Mouse (Mus musculus): ENCODE measurements around the gene Polr2g. TPM values are rescaled to one million over a fixed set of nuclear protein-coding genes. Genes with fewer than 3 reads are reported as not detected.
A peak's percentile ranks its signal among the peaks of the same experiment; 100 is the strongest.

Polr2g gene
- polyA plus RNA-seq, 1 experiment, result 77.1 TPM

DNA sequence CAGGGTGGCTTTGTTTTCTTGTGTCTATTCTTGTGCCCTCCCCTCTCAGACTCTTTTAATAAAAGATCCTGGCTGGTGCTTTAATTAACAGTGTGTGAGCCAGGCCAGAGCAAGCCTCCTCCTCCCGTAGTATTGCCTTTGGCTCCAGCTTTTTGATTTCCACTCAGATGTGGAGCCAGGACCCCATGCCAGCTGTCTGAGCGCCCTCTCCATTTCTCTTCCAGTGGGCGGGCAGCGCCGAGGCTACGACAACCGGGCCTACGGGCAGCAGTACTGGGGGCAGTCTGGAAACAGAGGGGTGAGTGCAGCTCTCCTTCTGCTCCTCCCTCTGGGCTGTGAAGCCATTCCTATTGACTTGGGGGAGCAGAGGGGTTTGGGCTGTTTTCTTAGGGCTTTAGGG lies 32.3 kb upstream of the Polr2g start:
- H3K27ac ChIP-seq (ENCODE audit: control insufficient read depth, insufficient read depth, low read length), result no peak overlapping the region
- TF ChIP-seq POLR2A (IDR thresholded peaks at IDR 0.05; ENCODE audit: control insufficient read depth, extremely low read depth, insufficient read depth, low read length, poor library complexity), result no peak
- no peak for TF ChIP-seq CTCF (IDR thresholded peaks at IDR 0.05; ENCODE audit: borderline replicate concordance, control insufficient read depth, extremely low read depth, insufficient read depth, low read length, poor library complexity)
- no peak overlapping the region for H3K4me3 ChIP-seq (ENCODE audit: control insufficient read depth, insufficient read depth, low read length)
- no peak for DNase-seq
- H3K4me1 ChIP-seq (replicated peaks; ENCODE audit: control insufficient read depth, insufficient read depth, low read length), result no peaks in the 10 kb centered on the region
- peaks cover 88% of the 10 kb centered on the region for H3K36me3 ChIP-seq (ENCODE audit: control insufficient read depth, insufficient read depth, low read length)
- WGBS, result 98% methylated on average over 8 of the region's 8 CpGs
- H3K27me3 ChIP-seq (ENCODE audit: control insufficient read depth, insufficient read depth, low read length), result no peaks in the 10 kb centered on the region

DNA sequence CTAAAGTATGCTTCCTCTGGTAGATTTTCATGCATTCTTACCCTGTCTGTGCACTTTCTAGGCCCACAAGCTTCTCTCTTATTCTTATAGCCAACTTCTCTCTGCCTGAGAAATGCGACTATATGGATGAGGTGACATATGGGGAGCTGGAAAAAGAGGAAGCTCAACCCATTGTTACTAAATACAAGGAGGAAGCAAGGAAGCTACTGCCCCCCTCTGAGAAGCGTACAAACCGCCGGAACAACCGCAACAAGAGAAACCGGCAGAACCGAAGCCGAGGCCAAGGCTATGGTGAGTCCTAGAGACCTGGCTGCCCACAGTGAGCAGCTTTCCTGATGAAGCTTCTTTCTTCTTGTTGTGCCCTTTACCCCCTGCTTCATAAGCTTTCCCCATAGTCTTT lies 31.3 kb upstream of the Polr2g start, which contains the start of gene AC129217.1:
Gene AC129217.1 (plus strand): TSS at position 114 of the 400 bp plus-strand sequence.
- TF ChIP-seq POLR2A (IDR thresholded peaks at IDR 0.05; ENCODE audit: control insufficient read depth, extremely low read depth, insufficient read depth, low read length, poor library complexity) (no peak), CTCF (IDR thresholded peaks at IDR 0.05; ENCODE audit: borderline replicate concordance, control insufficient read depth, extremely low read depth, insufficient read depth, low read length, poor library complexity) (no peak)
- no peak for DNase-seq
- H3K4me1 ChIP-seq (replicated peaks; ENCODE audit: control insufficient read depth, insufficient read depth, low read length), result no peaks in the 10 kb centered on the region
- 61% methylated on average over 8 of the region's 8 CpGs for WGBS
- peaks cover 97% of the 10 kb centered on the region for H3K36me3 ChIP-seq (ENCODE audit: control insufficient read depth, insufficient read depth, low read length)
- H3K27me3 ChIP-seq (ENCODE audit: control insufficient read depth, insufficient read depth, low read length), result no peaks in the 10 kb centered on the region
- no peak within 1 kb of the TSS for H3K4me3 ChIP-seq (ENCODE audit: control insufficient read depth, insufficient read depth, low read length)
- no peak within 1 kb of the TSS for H3K27ac ChIP-seq (ENCODE audit: control insufficient read depth, insufficient read depth, low read length)

DNA sequence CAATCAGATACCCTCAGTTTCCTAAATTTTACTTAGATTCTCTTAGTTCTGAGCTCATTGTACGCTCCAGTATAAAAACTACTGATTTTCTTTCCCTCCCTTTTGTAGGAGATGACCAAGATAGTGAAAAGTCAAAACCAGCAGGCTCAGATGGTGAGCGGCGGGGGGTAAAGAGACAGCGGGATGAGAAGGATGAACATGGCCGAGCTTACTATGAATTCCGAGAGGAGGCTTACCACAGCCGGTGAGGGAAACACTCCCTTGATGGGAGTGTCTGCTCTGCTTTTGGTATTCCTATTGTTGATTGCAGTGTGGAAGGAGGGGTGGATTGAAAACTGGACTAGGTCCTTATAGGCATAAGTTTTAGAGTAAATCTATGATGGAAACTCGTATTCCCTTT lies 24.3 kb upstream of the Polr2g start:
- no peak for DNase-seq
- TF ChIP-seq POLR2A (IDR thresholded peaks at IDR 0.05; ENCODE audit: control insufficient read depth, extremely low read depth, insufficient read depth, low read length, poor library complexity), result no peak
- no peak for TF ChIP-seq CTCF (IDR thresholded peaks at IDR 0.05; ENCODE audit: borderline replicate concordance, control insufficient read depth, extremely low read depth, insufficient read depth, low read length, poor library complexity)
- Histone ChIP-seq H3K27me3 (ENCODE audit: control insufficient read depth, insufficient read depth, low read length) (no peaks in the 10 kb centered on the region), H3K4me1 (replicated peaks; ENCODE audit: control insufficient read depth, insufficient read depth, low read length) (peaks cover 8% of the 10 kb centered on the region), H3K4me3 (ENCODE audit: control insufficient read depth, insufficient read depth, low read length) (no peak overlapping the region), H3K36me3 (ENCODE audit: control insufficient read depth, insufficient read depth, low read length) (peaks cover 48% of the 10 kb centered on the region), H3K27ac (ENCODE audit: control insufficient read depth, insufficient read depth, low read length) (no peak overlapping the region)
- 97% methylated on average over 8 of the region's 8 CpGs for WGBS

DNA sequence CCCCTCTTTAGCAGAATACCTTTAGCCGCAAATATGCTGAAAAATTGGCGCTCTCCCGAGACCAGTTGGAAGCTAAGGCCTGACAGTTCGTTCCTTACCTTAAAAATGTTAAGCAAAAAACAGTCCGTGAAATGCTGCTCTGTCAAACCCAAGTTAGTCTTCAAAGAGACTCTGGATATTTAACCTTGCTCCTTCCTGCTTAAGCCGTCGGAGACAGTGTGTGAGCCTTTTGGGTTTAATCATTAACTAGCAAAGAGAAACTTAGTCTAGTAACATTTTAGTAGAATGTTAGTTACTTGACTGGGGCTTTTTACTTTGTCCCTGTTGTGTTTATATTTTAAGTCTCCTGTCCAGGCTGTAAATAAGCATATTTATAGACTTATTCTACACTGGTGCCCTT lies 22.8 kb upstream of the Polr2g start:
- Histone ChIP-seq H3K36me3 (ENCODE audit: control insufficient read depth, insufficient read depth, low read length) (peaks cover 32% of the 10 kb centered on the region), H3K4me1 (replicated peaks; ENCODE audit: control insufficient read depth, insufficient read depth, low read length) (peaks cover 9% of the 10 kb centered on the region), H3K4me3 (ENCODE audit: control insufficient read depth, insufficient read depth, low read length) (peak overlapping the region; percentile 62), H3K27ac (ENCODE audit: control insufficient read depth, insufficient read depth, low read length) (no peak overlapping the region; the same call in 1 of the 2 replicates), H3K27me3 (ENCODE audit: control insufficient read depth, insufficient read depth, low read length) (no peaks in the 10 kb centered on the region)
- DNase-seq, result no peak
- TF ChIP-seq POLR2A (IDR thresholded peaks at IDR 0.05; ENCODE audit: control insufficient read depth, extremely low read depth, insufficient read depth, low read length, poor library complexity), result no peak
- no peak for TF ChIP-seq CTCF (IDR thresholded peaks at IDR 0.05; ENCODE audit: borderline replicate concordance, control insufficient read depth, extremely low read depth, insufficient read depth, low read length, poor library complexity)
- under 1% methylated on average over 7 of the region's 7 CpGs for WGBS

DNA sequence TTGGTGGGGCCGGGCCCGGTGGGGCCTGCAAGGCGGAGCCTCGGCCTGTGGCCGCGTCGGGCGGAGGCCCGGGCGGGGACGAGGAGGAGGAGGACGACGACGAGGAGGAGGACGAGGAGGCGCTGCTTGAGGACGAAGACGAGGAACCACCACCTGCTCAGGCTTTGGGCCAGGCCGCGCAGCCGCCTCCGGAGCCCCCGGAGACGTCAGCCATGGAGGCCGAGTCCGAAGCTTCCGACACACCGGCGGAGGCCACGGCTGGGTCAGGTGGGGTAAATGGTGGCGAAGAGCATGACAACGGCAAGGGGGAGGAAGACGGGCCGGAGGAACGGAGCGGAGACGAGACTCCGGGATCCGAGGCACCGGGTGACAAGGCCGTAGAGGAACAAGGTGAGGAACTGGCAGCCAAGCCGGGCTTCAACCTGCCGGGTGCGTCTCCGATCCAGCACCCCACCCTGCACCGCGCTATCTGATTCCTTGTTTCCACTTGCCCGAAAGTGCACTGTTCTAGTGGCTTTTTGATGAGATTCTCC lies 22.1 kb upstream of the Polr2g start:
- Histone ChIP-seq H3K4me1 (replicated peaks; ENCODE audit: control insufficient read depth, insufficient read depth, low read length) (peaks cover 9% of the 10 kb centered on the region), H3K27ac (ENCODE audit: control insufficient read depth, insufficient read depth, low read length) (peak overlapping the region; percentile 78), H3K27me3 (ENCODE audit: control insufficient read depth, insufficient read depth, low read length) (no peaks in the 10 kb centered on the region), H3K36me3 (ENCODE audit: control insufficient read depth, insufficient read depth, low read length) (peaks cover 26% of the 10 kb centered on the region), H3K4me3 (ENCODE audit: control insufficient read depth, insufficient read depth, low read length) (peak overlapping the region; percentile 62)
- under 1% methylated on average over 48 of the region's 48 CpGs for WGBS
- TF ChIP-seq CTCF (IDR thresholded peaks at IDR 0.05; ENCODE audit: borderline replicate concordance, control insufficient read depth, extremely low read depth, insufficient read depth, low read length, poor library complexity) (no peak), POLR2A (IDR thresholded peaks at IDR 0.05; ENCODE audit: control insufficient read depth, extremely low read depth, insufficient read depth, low read length, poor library complexity) (no peak)
- no peak for DNase-seq

DNA sequence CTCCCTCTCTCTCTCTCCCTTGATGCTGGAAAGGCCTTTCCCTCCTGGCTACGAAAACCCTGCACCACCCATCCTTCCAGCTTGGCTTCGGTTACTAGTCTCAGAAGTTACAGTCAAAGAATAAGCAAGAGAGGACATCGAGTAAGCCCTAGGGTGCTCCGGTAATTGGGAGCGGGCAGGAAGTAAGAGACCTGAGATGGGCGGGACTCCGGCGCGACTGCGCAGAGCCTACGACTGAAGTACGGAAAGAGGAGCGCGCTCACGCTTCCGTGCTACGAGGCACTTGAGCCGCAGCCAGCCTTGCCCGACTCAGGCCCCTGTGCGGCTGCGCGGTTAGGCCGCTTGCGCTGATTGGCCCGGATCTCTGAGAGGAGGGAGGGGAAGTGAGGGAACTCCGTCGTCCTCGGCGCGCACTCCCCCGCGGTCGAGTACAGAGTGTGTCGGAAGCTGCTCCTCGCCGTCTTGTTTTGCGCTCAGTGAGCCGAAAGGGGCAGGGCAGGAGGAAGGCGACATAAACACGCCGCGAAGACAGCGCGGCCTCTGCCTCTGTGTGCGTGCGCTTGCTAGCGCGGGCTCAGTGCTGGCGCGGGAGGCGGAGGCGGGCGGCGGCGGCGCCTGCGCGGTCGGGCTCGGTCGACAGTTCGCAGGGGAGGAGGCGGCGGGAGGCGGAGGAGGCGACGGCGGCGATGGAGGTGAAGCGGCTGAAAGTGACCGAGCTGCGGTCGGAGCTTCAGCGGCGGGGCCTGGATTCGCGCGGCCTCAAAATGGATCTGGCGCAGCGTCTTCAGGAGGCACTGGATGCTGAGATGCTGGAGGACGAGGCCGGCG lies 21.4 kb upstream of the Polr2g start, which contains the start of gene Hnrnpul2:
Gene Hnrnpul2 (plus strand): TSS at position 415 of the 828 bp plus-strand sequence.
- under 1% methylated on average over 83 of the region's 83 CpGs for WGBS
- Histone ChIP-seq H3K4me3 (ENCODE audit: control insufficient read depth, insufficient read depth, low read length) (peak within 1 kb of the TSS; percentile 62), H3K27me3 (ENCODE audit: control insufficient read depth, insufficient read depth, low read length) (no peaks in the 10 kb centered on the region), H3K27ac (ENCODE audit: control insufficient read depth, insufficient read depth, low read length) (peak within 1 kb of the TSS; percentile 91), H3K4me1 (replicated peaks; ENCODE audit: control insufficient read depth, insufficient read depth, low read length) (peaks cover 9% of the 10 kb centered on the region), H3K36me3 (ENCODE audit: control insufficient read depth, insufficient read depth, low read length) (peaks cover 19% of the 10 kb centered on the region)
- DNase-seq, result peak; percentile 98
- peak; percentile 94 for TF ChIP-seq POLR2A (IDR thresholded peaks at IDR 0.05; ENCODE audit: control insufficient read depth, extremely low read depth, insufficient read depth, low read length, poor library complexity)
- TF ChIP-seq CTCF (IDR thresholded peaks at IDR 0.05; ENCODE audit: borderline replicate concordance, control insufficient read depth, extremely low read depth, insufficient read depth, low read length, poor library complexity), result 0 out of 2 replicates have a peak, but pooled peaks have one; percentile 46

Measured in thymus, adult 2 months (tissue).